Mouse (Mus musculus) intestine, embryonic 15.5 days (tissue): Measurements from ENCODE around the gene Olfr1220. TPM values are rescaled to one million over a fixed set of nuclear protein-coding genes. Genes with fewer than 3 reads are reported as not detected.

Experiments used
- ATAC-seq: fragments of 200-750 bp; cut with Nextera tagmentation; 2 replicates; pipeline ENCODE4 v1.8.0; 2017; ENCODE audit warnings: moderate TSS enrichment, moderate library complexity
- H3K27ac ChIP-seq: fragments of 300-500 bp; sonication (generic); 2 replicates; pipeline ENCODE4 v1.5.1; 2015; ENCODE audit warnings: mild to moderate bottlenecking, inconsistent platforms
- H3K27me3 ChIP-seq: fragments of 300-500 bp; sonication (generic); replicated peaks from 2 replicates; pipeline ENCODE4 v1.6.1; 2015; ENCODE audit warnings: inconsistent platforms
- H3K36me3 ChIP-seq: fragments of 300-500 bp; sonication (generic); 2 replicates; pipeline ENCODE4 v1.6.1; 2015; ENCODE audit warnings: inconsistent platforms
- H3K4me1 ChIP-seq: fragments of 300-500 bp; sonication (generic); replicated peaks from 2 replicates; pipeline ENCODE4 v1.6.1; 2015; ENCODE audit warnings: inconsistent platforms
- H3K4me2 ChIP-seq: fragments of 300-500 bp; sonication (generic); replicated peaks from 2 replicates; pipeline ENCODE4 v1.6.1; 2015; ENCODE audit warnings: mild to moderate bottlenecking, inconsistent platforms
- H3K4me3 ChIP-seq: fragments of 300-500 bp; sonication (generic); replicated peaks from 2 replicates; pipeline ENCODE4 v1.5.1; 2015; ENCODE audit warnings: inconsistent platforms
- H3K9ac ChIP-seq: fragments of 300-500 bp; sonication (generic); 2 replicates; pipeline ENCODE4 v1.6.1; 2015; ENCODE audit warnings: inconsistent platforms
- H3K9me3 ChIP-seq: fragments of 300-500 bp; sonication (generic); 2 replicates; pipeline ENCODE4 v1.6.1; 2016; ENCODE audit warnings: inconsistent platforms
- WGBS: fragments of 180-500 bp; shearing (Covaris S2); methylation state at CpG from one replicate; pipeline ENCODE4 v1.1.7; 2015; 5-methylcytosine and 5-hydroxymethylcytosine counted together
- polyA plus RNA-seq: library from polyadenylated mRNA; unstranded; fragments of >200 nt; fragmentation: Nextera tagmentation; extraction: Ambion mirVana; gene quantifications from 2 replicates; pipeline ENCODE4 v1.2.1, GENCODE M21; 2015

Gene Olfr1220
- not detected in 2 replicates for polyA plus RNA-seq

DNA sequence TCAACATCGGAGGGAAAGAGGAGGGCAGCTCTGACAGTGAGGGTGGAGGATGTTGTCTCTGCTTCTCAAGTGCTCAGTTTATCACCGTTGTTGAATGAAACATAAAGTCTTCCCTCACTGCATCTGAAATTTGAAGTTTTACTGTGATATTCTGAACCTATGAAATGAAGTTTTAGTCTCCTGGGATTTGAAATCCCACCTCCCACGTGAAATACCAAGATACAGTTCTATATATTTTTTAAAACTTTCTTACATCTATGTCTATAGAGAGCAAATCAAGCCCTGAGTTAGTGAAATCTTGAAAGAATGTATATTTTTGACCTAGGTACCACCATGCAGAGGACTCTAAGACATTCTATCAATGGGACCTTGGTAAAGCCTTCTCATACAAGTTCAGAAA is at the start of gene Olfr1220:
Gene Olfr1220 (minus strand): TSS at position 101 of the 400 bp plus-strand sequence.
- Histone ChIP-seq H3K9ac (no peak within 1 kb of the TSS), H3K4me2 (no peak within 1 kb of the TSS), H3K9me3 (no peaks in the 10 kb centered on the region), H3K36me3 (no peaks in the 10 kb centered on the region), H3K4me1 (no peaks in the 10 kb centered on the region), H3K4me3 (no peak within 1 kb of the TSS), H3K27ac (no peak within 1 kb of the TSS), H3K27me3 (no peaks in the 10 kb centered on the region)
- WGBS: 67% methylated on average over 3 of the region's 3 CpGs
- ATAC-seq: no peak

DNA sequence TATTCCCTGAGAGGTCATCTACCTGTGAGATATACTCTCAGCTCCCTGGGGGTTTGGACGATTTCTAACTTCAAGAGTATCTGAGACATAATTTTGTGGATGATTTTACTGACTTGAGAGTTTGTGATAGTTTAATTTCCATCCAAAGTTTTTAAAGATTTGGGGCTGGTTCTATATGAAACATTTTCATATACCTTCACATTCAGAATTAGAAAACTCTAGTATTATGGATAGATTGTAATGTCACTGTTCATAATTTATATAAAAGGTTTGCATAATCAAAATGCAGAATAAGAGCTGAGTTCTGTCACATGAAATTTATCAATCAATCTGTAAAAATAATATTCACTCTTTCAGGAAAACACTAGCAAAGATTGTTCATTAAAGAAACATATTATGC is 44.8 kb upstream of the Olfr1220 start, which contains the start of gene Olfr1223:
Gene Olfr1223 (minus strand): TSS at position 101 of the 400 bp plus-strand sequence.
- H3K4me2 ChIP-seq: no peak within 1 kb of the TSS
- H3K27ac ChIP-seq: no peak within 1 kb of the TSS
- no peaks in the 10 kb centered on the region for H3K36me3 ChIP-seq
- no peak for ATAC-seq
- no peaks in the 10 kb centered on the region for H3K9me3 ChIP-seq
- 72% methylated on average over 1 of the region's 1 CpGs for whole genome bisulfite sequencing
- no peak within 1 kb of the TSS for H3K4me3 ChIP-seq
- H3K9ac ChIP-seq: no peak within 1 kb of the TSS
- no peaks in the 10 kb centered on the region for H3K4me1 ChIP-seq
- no peaks in the 10 kb centered on the region for H3K27me3 ChIP-seq

DNA sequence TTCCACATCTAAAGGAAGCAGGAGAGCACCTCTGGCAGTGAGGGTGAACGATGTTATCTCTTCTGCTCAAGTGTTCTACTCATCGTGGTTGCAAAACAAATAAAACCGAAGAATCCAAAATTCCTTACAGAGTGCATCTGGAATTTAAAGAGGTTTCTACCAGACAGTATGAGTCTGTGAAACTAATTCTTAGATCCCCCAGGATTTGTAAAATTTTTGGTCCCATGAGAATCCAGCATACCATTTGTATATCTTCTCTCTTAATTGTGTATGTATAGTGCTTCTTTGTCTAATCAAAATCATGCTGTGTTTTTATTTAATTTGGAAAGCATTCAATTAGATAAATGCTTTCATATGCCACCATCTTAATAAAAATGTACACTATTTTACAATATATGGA is 26.3 kb upstream of the Olfr1220 start, which contains the start of gene Olfr1222:
Gene Olfr1222 (minus strand): TSS at position 101 of the 400 bp plus-strand sequence.
- Histone ChIP-seq H3K27ac (no peak within 1 kb of the TSS), H3K27me3 (no peaks in the 10 kb centered on the region), H3K9me3 (no peaks in the 10 kb centered on the region), H3K9ac (no peak within 1 kb of the TSS), H3K36me3 (no peaks in the 10 kb centered on the region), H3K4me3 (no peak within 1 kb of the TSS), H3K4me1 (no peaks in the 10 kb centered on the region), H3K4me2 (no peak within 1 kb of the TSS)
- 55% methylated on average over 3 of the region's 3 CpGs for WGBS
- ATAC-seq: no peak

DNA sequence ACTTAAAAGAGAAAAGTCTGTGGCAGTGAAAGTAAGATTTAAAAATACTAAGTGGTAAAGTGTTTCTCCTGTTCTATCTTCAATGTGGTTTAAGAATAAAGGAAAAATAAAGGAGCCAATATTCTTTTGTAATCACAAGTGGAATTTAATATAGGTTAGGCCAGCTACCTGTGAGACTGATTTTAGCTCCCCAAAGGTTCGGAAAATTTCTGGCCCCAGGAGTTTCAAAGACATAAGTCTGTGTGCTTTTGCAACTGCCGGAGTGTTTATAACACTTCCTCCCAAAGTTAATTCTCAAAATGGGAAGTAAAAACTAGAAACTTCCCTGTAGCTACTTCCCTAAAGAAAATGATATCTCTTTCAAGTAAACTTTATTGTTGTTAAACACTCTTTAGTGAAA is 10.5 kb upstream of the Olfr1220 start, which contains the start of gene Olfr1221:
Gene Olfr1221 (minus strand): TSS at position 101 of the 400 bp plus-strand sequence.
- Histone ChIP-seq H3K27me3 (no peaks in the 10 kb centered on the region), H3K27ac (no peak within 1 kb of the TSS), H3K4me3 (no peak within 1 kb of the TSS), H3K9me3 (no peaks in the 10 kb centered on the region), H3K36me3 (no peaks in the 10 kb centered on the region), H3K4me1 (no peaks in the 10 kb centered on the region), H3K4me2 (no peak within 1 kb of the TSS), H3K9ac (no peak within 1 kb of the TSS)
- ATAC-seq: no peak
- WGBS: 66% methylated on average over 2 of the region's 2 CpGs

DNA sequence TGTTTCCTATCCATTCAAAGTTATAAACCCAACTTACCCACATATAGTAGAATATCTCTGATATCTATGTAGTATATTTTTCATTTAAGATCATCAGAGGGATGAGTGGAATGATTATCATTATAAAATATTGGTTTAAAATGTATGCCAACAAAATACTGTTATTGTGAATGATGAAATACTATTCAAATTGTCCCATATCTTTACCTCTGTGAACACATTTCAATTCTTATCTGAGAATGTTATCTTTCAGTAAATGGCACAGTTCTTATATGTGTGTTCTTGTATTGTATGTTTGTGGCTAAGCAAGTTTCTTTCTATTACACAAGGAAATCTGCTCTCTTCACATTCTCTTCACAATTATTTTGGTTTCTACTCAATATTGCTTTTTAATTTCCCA is 984 bp downstream of the Olfr1220 start:
- no peak overlapping the region for H3K9ac ChIP-seq
- H3K27me3 ChIP-seq: no peaks in the 10 kb centered on the region
- no peak overlapping the region for H3K27ac ChIP-seq
- H3K4me1 ChIP-seq: no peaks in the 10 kb centered on the region
- no peaks in the 10 kb centered on the region for H3K36me3 ChIP-seq
- no peaks in the 10 kb centered on the region for H3K9me3 ChIP-seq
- no peak overlapping the region for H3K4me2 ChIP-seq
- no peak for ATAC-seq
- no peak overlapping the region for H3K4me3 ChIP-seq

DNA sequence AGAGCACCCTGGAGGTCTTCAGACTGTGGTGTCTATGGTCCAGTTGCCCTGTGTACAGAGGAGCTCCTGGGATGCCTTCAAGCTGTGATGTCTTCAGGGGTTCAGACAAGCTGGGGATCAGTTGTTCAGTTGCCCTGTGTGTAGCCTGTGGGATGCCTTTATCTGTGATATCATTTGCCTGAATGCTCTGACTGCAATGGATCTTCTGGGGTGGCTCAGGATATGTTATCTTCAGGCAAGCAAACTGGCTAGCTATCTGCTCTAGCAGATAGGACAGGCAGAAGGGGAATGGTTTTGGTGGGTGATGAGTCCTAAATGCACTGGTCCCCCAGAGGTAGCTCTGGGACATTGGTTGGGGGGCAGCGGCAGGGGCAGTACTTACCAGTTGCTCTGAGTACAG is 12.8 kb downstream of the Olfr1220 start:
- ATAC-seq: no peak
- Histone ChIP-seq H3K36me3 (no peaks in the 10 kb centered on the region), H3K9me3 (no peaks in the 10 kb centered on the region), H3K4me2 (no peak overlapping the region), H3K27ac (no peak overlapping the region), H3K4me3 (no peak overlapping the region), H3K27me3 (no peaks in the 10 kb centered on the region), H3K9ac (no peak overlapping the region), H3K4me1 (no peaks in the 10 kb centered on the region)
- 93% methylated on average over 1 of the region's 1 CpGs for WGBS

DNA sequence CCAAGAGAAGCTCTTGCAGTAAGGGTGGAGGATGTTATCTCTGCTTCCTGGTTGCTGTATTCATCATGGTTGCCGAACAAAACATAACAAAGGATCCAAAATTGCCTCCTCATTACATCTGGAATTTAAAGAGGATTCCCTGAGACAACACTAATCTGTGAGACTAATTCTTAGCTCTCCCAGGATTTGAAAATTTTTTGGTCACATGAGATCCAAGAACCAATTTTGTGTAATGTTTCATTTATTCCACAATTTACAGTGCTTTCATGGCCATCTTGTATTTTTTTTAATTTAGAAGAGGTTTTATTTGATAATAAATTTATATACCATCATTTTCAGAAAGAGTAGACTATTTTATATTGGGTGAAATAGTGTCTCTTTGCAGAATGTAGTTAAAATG is 23.2 kb downstream of the Olfr1220 start, which contains the start of gene Olfr1219:
Gene Olfr1219 (minus strand): TSS at position 101 of the 400 bp plus-strand sequence.
- Histone ChIP-seq H3K4me2 (no peak within 1 kb of the TSS), H3K27me3 (no peaks in the 10 kb centered on the region), H3K9me3 (no peaks in the 10 kb centered on the region), H3K4me1 (no peaks in the 10 kb centered on the region), H3K27ac (no peak within 1 kb of the TSS), H3K4me3 (no peak within 1 kb of the TSS), H3K36me3 (no peaks in the 10 kb centered on the region), H3K9ac (no peak within 1 kb of the TSS)
- 58% methylated on average over 1 of the region's 1 CpGs for WGBS
- ATAC-seq: no peak

DNA sequence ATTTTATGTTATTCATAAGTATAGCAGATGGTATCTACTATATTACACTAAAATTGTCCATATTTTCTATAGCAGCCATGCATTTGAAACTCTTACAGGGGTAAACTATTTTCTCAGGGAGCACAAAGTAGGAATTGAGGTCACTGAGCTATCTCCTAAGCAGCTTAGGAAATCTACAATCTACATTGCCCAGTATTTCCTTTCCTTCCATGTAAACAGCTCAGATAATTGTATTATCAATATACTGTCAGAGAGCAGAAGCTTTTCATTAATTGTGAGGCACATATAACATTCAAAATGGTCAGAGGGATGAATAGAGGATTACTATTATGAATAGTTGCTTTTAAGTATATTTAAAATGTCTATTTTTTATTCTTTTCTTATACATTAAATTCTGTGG is 25.1 kb downstream of the Olfr1220 start:
- Histone ChIP-seq H3K9me3 (no peaks in the 10 kb centered on the region), H3K9ac (no peak overlapping the region), H3K36me3 (no peaks in the 10 kb centered on the region), H3K27ac (no peak overlapping the region), H3K4me1 (no peaks in the 10 kb centered on the region), H3K4me2 (no peak overlapping the region), H3K4me3 (no peak overlapping the region), H3K27me3 (no peaks in the 10 kb centered on the region)
- ATAC-seq: no peak

DNA sequence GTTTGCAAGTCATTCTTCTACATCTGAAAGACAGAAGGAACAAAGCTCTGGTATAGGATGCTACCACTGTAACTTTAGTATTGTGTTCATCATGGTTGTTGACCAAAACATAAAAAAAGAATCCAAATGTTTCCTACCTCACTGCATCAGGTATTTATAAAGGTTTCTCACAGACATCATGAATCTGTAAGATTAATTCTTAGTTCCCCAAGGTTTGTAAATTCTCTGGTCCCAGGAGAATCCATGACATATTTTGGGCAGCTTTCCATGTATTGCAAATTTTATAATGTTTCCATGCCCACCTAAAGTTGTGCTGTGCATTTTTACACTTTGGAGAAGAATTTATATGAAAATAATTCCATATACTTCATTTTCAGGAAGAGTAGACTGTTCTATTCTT is 45.5 kb downstream of the Olfr1220 start, which contains the start of gene Olfr1218:
Gene Olfr1218 (minus strand): TSS at position 101 of the 400 bp plus-strand sequence.
- no peak for ATAC-seq
- Histone ChIP-seq H3K27me3 (no peaks in the 10 kb centered on the region), H3K4me2 (no peak within 1 kb of the TSS), H3K4me1 (no peaks in the 10 kb centered on the region), H3K36me3 (no peaks in the 10 kb centered on the region), H3K9ac (no peak within 1 kb of the TSS), H3K27ac (no peak within 1 kb of the TSS), H3K9me3 (no peaks in the 10 kb centered on the region), H3K4me3 (no peak within 1 kb of the TSS)

Other genes starting within 250 kb of the Olfr1220 start
- not detected in 2 replicates for gene Olfr1206, start 243.6 kb downstream of the Olfr1220 start, polyA plus RNA-seq
- not detected in 2 replicates for gene Olfr1208, start 204.5 kb downstream of the Olfr1220 start, polyA plus RNA-seq
- not detected in 2 replicates for gene Olfr1209, start 191.7 kb downstream of the Olfr1220 start, polyA plus RNA-seq
- not detected in 2 replicates for gene Olfr1211, start 168.7 kb downstream of the Olfr1220 start, polyA plus RNA-seq
- not detected in 2 replicates for gene Olfr1212, start 152.9 kb downstream of the Olfr1220 start, polyA plus RNA-seq
- gene Gm13762, start 126.6 kb downstream of the Olfr1220 start, polyA plus RNA-seq: not detected in 2 replicates
- gene Olfr1214, start 114.2 kb downstream of the Olfr1220 start, polyA plus RNA-seq: not detected in 2 replicates
- not detected in 2 replicates for gene Olfr1215, start 99.9 kb downstream of the Olfr1220 start, polyA plus RNA-seq
- gene Olfr1216, start 88.5 kb downstream of the Olfr1220 start, polyA plus RNA-seq: not detected in 2 replicates
- not detected in 2 replicates for gene Olfr1217, start 74.8 kb downstream of the Olfr1220 start, polyA plus RNA-seq
- not detected in 2 replicates for gene Olfr1218, start 45.6 kb downstream of the Olfr1220 start, polyA plus RNA-seq
- gene Olfr1219, start 23.3 kb downstream of the Olfr1220 start, polyA plus RNA-seq: not detected in 2 replicates
- gene Olfr1221, start 10.4 kb upstream of the Olfr1220 start, polyA plus RNA-seq: not detected in 2 replicates
- not detected in 2 replicates for gene Olfr1222, start 26.2 kb upstream of the Olfr1220 start, polyA plus RNA-seq
- gene Olfr1223, start 44.7 kb upstream of the Olfr1220 start, polyA plus RNA-seq: not detected in 2 replicates
- not detected in 2 replicates for gene Olfr1224-ps1, start 57.3 kb upstream of the Olfr1220 start, polyA plus RNA-seq
- not detected in 2 replicates for gene Olfr1225, start 67.8 kb upstream of the Olfr1220 start, polyA plus RNA-seq
- gene Olfr1226, start 93.2 kb upstream of the Olfr1220 start, polyA plus RNA-seq: not detected in 2 replicates
- gene Olfr1228, start 147.2 kb upstream of the Olfr1220 start, polyA plus RNA-seq: not detected in 2 replicates
- gene Olfr1229, start 181.2 kb upstream of the Olfr1220 start, polyA plus RNA-seq: not detected in 2 replicates
- not detected in 2 replicates for gene Olfr1230, start 190.4 kb upstream of the Olfr1220 start, polyA plus RNA-seq
- gene Olfr1231, start 200.2 kb upstream of the Olfr1220 start, polyA plus RNA-seq: not detected in 2 replicates
- gene Olfr1232, start 222.8 kb upstream of the Olfr1220 start, polyA plus RNA-seq: not detected in 2 replicates
- not detected in 2 replicates for gene Olfr1233, start 235.6 kb upstream of the Olfr1220 start, polyA plus RNA-seq